Mouse (Mus musculus) right cerebral cortex, postnatal 10 days (tissue): ENCODE results near the gene Cgref1.

Source experiments
- DNase-seq, 2 experiments: peaks; one replicate each; pipeline ENCODE4 v3.0.0; 2021; ENCODE audit warnings: low spot score in 2 of 2

The Cgref1 gene

GRCm38 (mm10) chr5:30950451-30950850 lies 5.1 kb upstream of the Cgref1 start:
- DNase-seq = peak in 1 of 2 experiments; percentile 69

- peak; percentile 97 for DNase-seq
Measured at GRCm38 (mm10) chr5:30949654-30950326, 4.4 kb upstream of the Cgref1 start.

GRCm38 (mm10) chr5:30948620-30949019 lies 3.2 kb upstream of the Cgref1 start:
- DNase-seq = no peak

GRCm38 (mm10) chr5:30944344-30944743 lies 1.0 kb downstream of the Cgref1 start:
- no peak for DNase-seq

GRCm38 (mm10) chr5:30943004-30943403 lies 2.4 kb downstream of the Cgref1 start:
- DNase-seq = no peak

- peak in 1 of 2 experiments; percentile 75 for DNase-seq
Measured at GRCm38 (mm10) chr5:30934725-30935461, 10.5 kb downstream of the Cgref1 start.

- no peak for DNase-seq
Measured at GRCm38 (mm10) chr5:30933705-30934104, 11.7 kb downstream of the Cgref1 start.

- DNase-seq = no peak
Measured at GRCm38 (mm10) chr5:30931378-30931777, 14.0 kb downstream of the Cgref1 start.

GRCm38 (mm10) chr5:30930846-30931245 lies 14.5 kb downstream of the Cgref1 start:
- no peak for DNase-seq

GRCm38 (mm10) chr5:30930121-30930520 lies 15.3 kb downstream of the Cgref1 start:
- peak; percentile 86 to 89 for DNase-seq

GRCm38 (mm10) chr5:30927945-30928529 lies 17.4 kb downstream of the Cgref1 start:
- peak in 1 of 2 experiments; percentile 75 for DNase-seq

- no peak for DNase-seq
Measured at GRCm38 (mm10) chr5:30926073-30926472, 19.3 kb downstream of the Cgref1 start.

- no peak for DNase-seq
Measured at GRCm38 (mm10) chr5:30925217-30925616, 20.2 kb downstream of the Cgref1 start.

- DNase-seq = no peak
Measured at GRCm38 (mm10) chr5:30924614-30925013, 20.8 kb downstream of the Cgref1 start.

- no peak for DNase-seq
Measured at GRCm38 (mm10) chr5:30923119-30923518, 22.3 kb downstream of the Cgref1 start.

- DNase-seq = no peak
Measured at GRCm38 (mm10) chr5:30922581-30923041, 22.8 kb downstream of the Cgref1 start.

- DNase-seq = peak; percentile 87 to 89
Measured at GRCm38 (mm10) chr5:30921256-30922033, 23.9 kb downstream of the Cgref1 start, which contains the start of gene Khk. Gene Khk (plus strand): TSS chr5:30921431.

- DNase-seq = no peak
Measured at GRCm38 (mm10) chr5:30920621-30921020, 24.8 kb downstream of the Cgref1 start.

GRCm38 (mm10) chr5:30919831-30920614 lies 25.4 kb downstream of the Cgref1 start:
- peak in 1 of 2 experiments; percentile 66 for DNase-seq

GRCm38 (mm10) chr5:30918691-30919090 lies 26.7 kb downstream of the Cgref1 start:
- no peak for DNase-seq
